Mouse (Mus musculus) erythroblast, embryonic 14.5 days (primary cell): ENCODE results near the gene 4931428F04Rik.

Source experiments
- GATA1 ChIP-seq: IDR thresholded peaks from 2 replicates; pipeline ENCODE4 v1.6.1; 2012; ENCODE audit warnings: low read length, inconsistent platforms, mixed read lengths
- TAL1 ChIP-seq: IDR thresholded peaks from 3 replicates; pipeline ENCODE4 v1.6.1; 2012; ENCODE audit warnings: low read length, inconsistent platforms, mixed read lengths

GRCm38 (mm10) chr8:105253766-105254151, 35.9 kb downstream of the 4931428F04Rik start:
- TF ChIP-seq GATA1 = no peak
- no peak for TF ChIP-seq TAL1
